Mouse (Mus musculus) left cerebral cortex, postnatal 25 days (tissue): ENCODE measurements around the gene Asf1a. TPM values are rescaled to one million over a fixed set of nuclear protein-coding genes. Genes with fewer than 3 reads are reported as not detected.
A peak's percentile ranks its signal among the peaks of the same experiment; 100 is the strongest.

Source experiments
- DNase-seq, 2 experiments: peaks; one replicate each; pipeline ENCODE4 v3.0.0; 2022; ENCODE audit warnings: low spot score in 2 of 2, mixed read lengths in 1 of 2
- intact Hi-C: fragments of 180-260 bp; cut with DNase I; formaldehyde crosslinking; loops from one replicate; pipeline ENCODE4 v1.15.1; 2025
- total RNA-seq, 2 experiments: library from RNA; stranded (reverse); gene quantifications; 2 replicates each; pipeline ENCODE4 v1.2.3; 2021

The Asf1a gene
- 10 to 100 TPM; 22.1 to 25.1 TPM for total RNA-seq

- intact Hi-C loops: loop anchor here (1.0 to 10.0 kb wide), 3 partner anchors 33 to 252 kb away; partner anchors contain the start of gene Cep85l
- peak; percentile 96 to 98 for DNase-seq
Observed at GRCm38 (mm10) chr10:53596677-53597120, at the start of gene Asf1a. Gene Asf1a (plus strand): TSS chr10:53596757.

GRCm38 (mm10) chr10:53562001-53562400 lies 34.6 kb upstream of the Asf1a start:
- intact Hi-C loops: no loop called here
- DNase-seq: no peak

GRCm38 (mm10) chr10:53565538-53565937 lies 31.0 kb upstream of the Asf1a start:
- no peak for DNase-seq
- intact Hi-C loops: no loop called here

- intact Hi-C loops: no loop called here
- no peak for DNase-seq
Observed at GRCm38 (mm10) chr10:53568531-53568930, 28.0 kb upstream of the Asf1a start.

GRCm38 (mm10) chr10:53580137-53580536 lies 16.4 kb upstream of the Asf1a start:
- DNase-seq: no peak
- intact Hi-C loops: no loop called here

GRCm38 (mm10) chr10:53580621-53581081 lies 15.9 kb upstream of the Asf1a start:
- DNase-seq: peak; percentile 41 to 50
- intact Hi-C loops: no loop called here

- DNase-seq: no peak
- intact Hi-C loops: no loop called here
Observed at GRCm38 (mm10) chr10:53581087-53581486, 15.5 kb upstream of the Asf1a start.

GRCm38 (mm10) chr10:53585777-53586176 lies 10.8 kb upstream of the Asf1a start:
- DNase-seq: peak in 1 of 2 experiments; percentile 58
- intact Hi-C loops: no loop called here

GRCm38 (mm10) chr10:53595744-53596676 lies 547 bp upstream of the Asf1a start:
- intact Hi-C loops: loop anchor here (1.0 to 10.0 kb wide), 3 partner anchors 33 to 251 kb away; partner anchors contain the start of gene Cep85l
- peak in 1 of 2 experiments; percentile 10 for DNase-seq

- DNase-seq: peak; percentile 37 to 57
- intact Hi-C loops: loop anchor here (10.0 kb wide), 2 partner anchors 222 to 252 kb away; partner anchors contain the start of gene Cep85l
Observed at GRCm38 (mm10) chr10:53597121-53597881, 744 bp downstream of the Asf1a start.

GRCm38 (mm10) chr10:53598821-53599220 lies 2.3 kb downstream of the Asf1a start:
- intact Hi-C loops: loop anchor here (10.0 kb wide), 2 partner anchors 224 to 254 kb away; partner anchors contain the start of gene Cep85l
- DNase-seq: no peak

GRCm38 (mm10) chr10:53605328-53605727 lies 8.8 kb downstream of the Asf1a start:
- intact Hi-C loops: no loop called here
- no peak for DNase-seq

- DNase-seq: no peak
- intact Hi-C loops: no loop called here
Observed at GRCm38 (mm10) chr10:53608274-53608673, 11.7 kb downstream of the Asf1a start.

- intact Hi-C loops: no loop called here
- DNase-seq: peak; percentile 18
Observed at GRCm38 (mm10) chr10:53612172-53612571, 15.6 kb downstream of the Asf1a start.

GRCm38 (mm10) chr10:53613955-53614354 lies 17.4 kb downstream of the Asf1a start:
- no peak for DNase-seq
- intact Hi-C loops: no loop called here

GRCm38 (mm10) chr10:53615850-53616616 lies 19.5 kb downstream of the Asf1a start:
- intact Hi-C loops: no loop called here
- DNase-seq: no peak

- intact Hi-C loops: loop anchor here (1.0 kb wide), 1 partner anchor 33 kb away; the partner anchor contains the start of gene Asf1a
Observed at GRCm38 (mm10) chr10:53629247-53629917, 32.8 kb downstream of the Asf1a start.

GRCm38 (mm10) chr10:53629918-53630250 lies 33.3 kb downstream of the Asf1a start:
- intact Hi-C loops: loop anchor here (1.0 to 5.0 kb wide), 2 partner anchors 34 to 122 kb away; partner anchors contain the start of genes Asf1a and Fam184a
- peak; percentile 89 to 99 for DNase-seq

More at GRCm38 (mm10) chr10:53629247-53629917, 32.8 kb downstream of the Asf1a start:
- DNase-seq: peak; percentile 89 to 91
